Mouse (Mus musculus) forebrain, postnatal 0 days (tissue): ENCODE measurements around the gene Slc51b. TPM values are rescaled to one million over a fixed set of nuclear protein-coding genes. Genes with fewer than 3 reads are reported as not detected.

Experiments used
- ATAC-seq: fragments of 200-750 bp; cut with Nextera tagmentation; 2 replicates; pipeline ENCODE4 v1.8.0; 2017; ENCODE audit warnings: mild to moderate bottlenecking, moderate library complexity
- DNase-seq: peaks from one replicate; pipeline ENCODE4 v3.0.0-alpha.2; 2015
- H3K27ac ChIP-seq: fragments of 300-500 bp; sonication (generic); 2 replicates; pipeline ENCODE4 v1.5.1; 2014; ENCODE audit warnings: low read depth, mild to moderate bottlenecking, antibody characterized with exemption, low read length, moderate library complexity, mixed read lengths
- H3K27me3 ChIP-seq: fragments of 300-500 bp; sonication (generic); 2 replicates; pipeline ENCODE4 v1.6.1; 2014; ENCODE audit warnings: mild to moderate bottlenecking, low read length, mixed read lengths; ENCODE audit not compliant: insufficient read depth
- H3K36me3 ChIP-seq: fragments of 300-500 bp; sonication (generic); 2 replicates; pipeline ENCODE4 v1.6.1; 2014; ENCODE audit warnings: mild to moderate bottlenecking, moderate library complexity; ENCODE audit not compliant: insufficient read depth
- H3K4me1 ChIP-seq: fragments of 300-500 bp; sonication (generic); 2 replicates; pipeline ENCODE4 v1.6.1; 2014; ENCODE audit warnings: antibody characterized with exemption; ENCODE audit not compliant: insufficient read depth
- H3K4me2 ChIP-seq: fragments of 300-500 bp; sonication (generic); 2 replicates; pipeline ENCODE4 v1.6.1; 2014; ENCODE audit warnings: low read depth, mild to moderate bottlenecking, moderate library complexity
- H3K4me3 ChIP-seq: fragments of 300-500 bp; sonication (generic); 2 replicates; pipeline ENCODE4 v1.5.1; 2014; ENCODE audit warnings: low read depth, low read length, mixed read lengths
- H3K9ac ChIP-seq: fragments of 300-500 bp; sonication (generic); 2 replicates; pipeline ENCODE4 v1.6.1; 2014; ENCODE audit warnings: mild to moderate bottlenecking
- H3K9me3 ChIP-seq: fragments of 300-500 bp; sonication (generic); 2 replicates; pipeline ENCODE4 v1.6.1; 2016; ENCODE audit warnings: low read length
- CTCF ChIP-seq: sonication (generic); IDR thresholded peaks from 2 replicates; pipeline ENCODE4 v1.5.1; 2016; ENCODE audit warnings: antibody characterized with exemption, control low read depth, low read depth
- WGBS: fragments of 180-500 bp; shearing (Covaris S2); extraction: QIAGEN DNeasy Blood & Tissue Kit; methylation state at CpG from one replicate; pipeline ENCODE4 v1.1.7; 2014; 5-methylcytosine and 5-hydroxymethylcytosine counted together
- polyA plus RNA-seq: library from polyadenylated mRNA; unstranded; fragments of >200 nt; fragmentation: Nextera tagmentation; extraction: Ambion mirVana; gene quantifications from 2 replicates; pipeline ENCODE4 v1.2.1, GENCODE M21; 2015
- total RNA-seq: library from RNA; depleted of rRNA; stranded (reverse); fragments of >200 nt; gene quantifications from 2 replicates; pipeline ENCODE4 v1.2.3, GENCODE M21; 2014; rRNA removed

The Slc51b gene
- total and polyA plus RNA-seq, 2 experiments from 2014 or later, result not detected

DNA sequence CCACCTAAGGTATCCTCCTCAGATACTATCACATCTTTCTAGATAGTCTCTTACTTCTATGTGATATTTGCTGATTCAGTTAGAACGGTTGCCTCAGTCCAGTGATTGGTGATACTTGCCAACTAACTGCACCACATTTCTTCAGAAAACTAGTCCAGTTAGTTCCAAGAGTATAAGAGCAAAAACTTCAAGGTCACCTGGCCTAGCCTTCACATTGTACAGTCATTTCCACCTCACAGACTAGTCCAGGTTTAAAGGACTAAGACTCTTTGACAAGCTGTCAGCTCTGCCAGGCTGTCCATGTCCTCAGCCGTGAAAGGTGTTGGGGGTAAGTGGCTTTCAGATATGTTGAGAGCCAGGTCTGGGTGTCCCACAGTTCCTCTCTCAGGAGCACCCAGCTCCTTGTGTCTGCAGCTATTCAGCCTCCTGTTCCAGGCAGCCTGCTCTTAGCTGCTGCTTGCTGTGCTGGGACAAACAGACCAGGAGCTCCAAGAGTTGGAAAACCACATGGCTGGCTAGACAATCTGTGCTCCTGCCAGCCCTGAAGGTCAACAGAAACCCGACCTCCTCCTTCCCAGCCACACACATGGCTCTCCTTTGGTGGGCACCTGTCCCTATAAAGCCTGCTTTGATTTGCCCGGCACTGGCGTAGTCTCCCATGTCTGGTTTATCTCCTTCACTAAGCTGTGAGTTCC, 48.1 kb downstream of the Slc51b start:
- no peak overlapping the region for H3K4me3 ChIP-seq
- H3K9me3 ChIP-seq, result no peaks in the 10 kb centered on the region
- DNase-seq (no peak), ATAC-seq (no peak)
- no peaks in the 10 kb centered on the region for H3K4me1 ChIP-seq
- no peak overlapping the region for H3K4me2 ChIP-seq
- H3K9ac ChIP-seq, result no peak overlapping the region
- no peak for TF ChIP-seq CTCF
- WGBS, result 82% methylated on average over 5 of the region's 5 CpGs
- H3K27me3 ChIP-seq, result no peaks in the 10 kb centered on the region
- H3K27ac ChIP-seq, result no peak overlapping the region
- H3K36me3 ChIP-seq, result peaks cover 16% of the 10 kb centered on the region

DNA sequence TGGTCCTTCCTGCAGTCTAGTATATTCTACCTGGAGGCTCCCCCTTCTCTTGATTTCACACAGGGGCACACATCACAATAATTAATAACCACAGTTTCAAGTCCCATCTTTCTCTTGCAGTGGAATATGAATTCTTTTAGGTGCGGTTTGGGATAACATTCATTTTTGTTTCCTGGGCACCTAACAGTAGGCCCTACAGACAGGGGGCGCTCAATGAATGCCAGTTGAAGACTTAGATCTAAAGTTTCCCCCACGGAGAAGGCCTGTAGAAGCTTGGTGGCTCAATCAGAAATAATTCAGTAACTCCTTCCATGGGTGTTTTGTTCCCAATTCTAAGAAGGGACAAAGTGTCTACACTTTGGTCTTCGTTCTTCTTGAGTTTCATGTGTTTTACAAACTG, 50.3 kb downstream of the Slc51b start:
- 78% methylated on average over 4 of the region's 4 CpGs for WGBS
- peak; percentile 46 for TF ChIP-seq CTCF
- no peak overlapping the region for H3K9ac ChIP-seq
- H3K9me3 ChIP-seq, result no peaks in the 10 kb centered on the region
- ATAC-seq, result no peak
- H3K27me3 ChIP-seq, result no peaks in the 10 kb centered on the region
- no peak for DNase-seq
- no peak overlapping the region for H3K27ac ChIP-seq
- H3K4me2 ChIP-seq, result no peak overlapping the region
- H3K4me3 ChIP-seq, result no peak overlapping the region
- H3K36me3 ChIP-seq, result peaks cover 16% of the 10 kb centered on the region
- H3K4me1 ChIP-seq, result no peaks in the 10 kb centered on the region

DNA sequence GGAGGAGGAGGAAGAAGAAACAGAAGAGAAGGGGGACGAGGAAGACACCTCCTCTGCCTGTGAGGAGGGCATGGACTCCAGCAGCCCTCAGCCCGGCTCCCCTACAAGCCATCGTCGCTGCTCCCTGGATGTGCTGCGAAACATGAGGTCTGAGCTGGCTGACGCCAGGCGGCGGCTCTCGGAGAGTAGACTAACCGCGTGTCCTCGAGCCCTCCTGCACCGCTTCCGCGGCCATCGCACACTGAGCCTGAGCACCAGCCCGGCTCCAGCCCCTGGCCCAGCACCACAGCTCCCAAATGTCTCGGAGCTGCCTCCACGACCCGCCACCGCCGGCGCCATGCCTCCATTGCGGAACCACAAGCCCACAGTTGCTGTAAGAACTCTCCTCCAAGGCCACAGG, 51.0 kb downstream of the Slc51b start:
- no peak overlapping the region for H3K4me2 ChIP-seq
- H3K9me3 ChIP-seq, result no peaks in the 10 kb centered on the region
- WGBS, result 87% methylated on average over 24 of the region's 24 CpGs
- ATAC-seq, result no peak
- H3K36me3 ChIP-seq, result peaks cover 16% of the 10 kb centered on the region
- no peak overlapping the region for H3K4me3 ChIP-seq
- H3K4me1 ChIP-seq, result no peaks in the 10 kb centered on the region
- no peaks in the 10 kb centered on the region for H3K27me3 ChIP-seq
- H3K27ac ChIP-seq, result no peak overlapping the region
- H3K9ac ChIP-seq, result no peak overlapping the region
- DNase-seq, result no peak
- TF ChIP-seq CTCF, result no peak

DNA sequence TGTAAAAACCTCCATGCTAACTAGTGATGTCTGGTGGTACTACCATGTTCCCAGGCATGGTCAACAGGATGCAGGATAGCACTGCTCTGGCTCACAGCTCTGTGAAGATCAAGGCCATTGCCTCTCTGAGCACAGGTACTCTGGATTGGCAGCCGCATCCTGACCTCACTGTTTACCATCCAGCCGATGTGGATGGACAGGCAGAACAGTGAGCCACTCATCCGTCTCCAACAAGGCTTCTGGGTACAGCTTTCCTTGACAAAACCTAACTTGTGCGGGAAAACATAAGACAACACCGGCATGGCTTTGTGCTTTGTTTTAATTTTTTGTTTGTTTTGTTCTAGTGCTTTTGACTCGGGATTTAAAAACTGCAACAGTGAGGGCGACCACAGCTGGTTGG, 57.0 kb downstream of the Slc51b start:
- TF ChIP-seq CTCF, result no peak
- no peaks in the 10 kb centered on the region for H3K4me1 ChIP-seq
- no peak overlapping the region for H3K4me3 ChIP-seq
- ATAC-seq (no peak), DNase-seq (no peak)
- no peaks in the 10 kb centered on the region for H3K27me3 ChIP-seq
- H3K9me3 ChIP-seq, result no peaks in the 10 kb centered on the region
- WGBS, result 86% methylated on average over 7 of the region's 7 CpGs
- H3K27ac ChIP-seq, result no peak overlapping the region
- H3K4me2 ChIP-seq, result no peak overlapping the region
- H3K36me3 ChIP-seq, result peaks cover 21% of the 10 kb centered on the region
- no peak overlapping the region for H3K9ac ChIP-seq

DNA sequence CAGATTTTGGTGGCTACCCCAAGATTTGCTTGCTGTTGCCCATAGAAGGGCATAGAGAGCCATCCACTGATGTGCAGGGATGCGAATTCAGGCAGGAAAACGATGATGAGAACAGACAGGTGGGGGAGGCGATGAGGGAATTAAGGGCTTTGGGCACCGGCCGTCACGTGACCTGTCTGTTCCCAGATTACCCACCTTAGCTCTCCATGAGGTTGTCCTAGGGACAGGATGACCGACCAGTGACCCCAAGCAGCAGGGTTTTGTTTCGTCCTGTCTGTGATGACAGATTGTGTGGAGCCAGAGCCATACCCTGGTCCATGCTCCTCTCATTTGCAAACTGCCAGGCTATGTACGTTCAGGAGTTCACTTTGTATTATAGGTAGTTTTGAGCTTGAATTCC, 59.1 kb downstream of the Slc51b start:
- WGBS, result 78% methylated on average over 9 of the region's 9 CpGs
- Histone ChIP-seq H3K9me3 (no peaks in the 10 kb centered on the region), H3K27ac (no peak overlapping the region), H3K9ac (no peak overlapping the region), H3K4me3 (no peak overlapping the region), H3K4me1 (no peaks in the 10 kb centered on the region), H3K27me3 (no peaks in the 10 kb centered on the region), H3K36me3 (peaks cover 39% of the 10 kb centered on the region), H3K4me2 (no peak overlapping the region)
- TF ChIP-seq CTCF, result no peak
- DNase-seq (no peak), ATAC-seq (no peak)

Other genes starting within 250 kb of the Slc51b start
- 6.1 and 6.3 TPM in 2 replicates for gene Parp16, start 227.6 kb downstream of the Slc51b start, total RNA-seq
- gene Parp16, start 227.6 kb downstream of the Slc51b start, polyA plus RNA-seq, result 4.2 and 6.7 TPM in 2 replicates
- 0.14 and 0.46 TPM in 2 replicates for gene Cilp, start 157.8 kb downstream of the Slc51b start, total RNA-seq
- 0.09 and 0.16 TPM in 2 replicates for gene Cilp, start 157.8 kb downstream of the Slc51b start, polyA plus RNA-seq
- 34.9 and 39.0 TPM in 2 replicates for gene Clpx, start 128.7 kb downstream of the Slc51b start, total RNA-seq
- gene Clpx, start 128.7 kb downstream of the Slc51b start, polyA plus RNA-seq, result 34.4 and 38.7 TPM in 2 replicates
- 21.8 and 22.0 TPM in 2 replicates for gene Pdcd7, start 76.9 kb downstream of the Slc51b start, total RNA-seq
- gene Pdcd7, start 76.9 kb downstream of the Slc51b start, polyA plus RNA-seq, result 8.5 and 9.2 TPM in 2 replicates
- 3.5 and 7.4 TPM in 2 replicates for gene Ubap1l, start 61.9 kb downstream of the Slc51b start, total RNA-seq
- 0.29 and 0.59 TPM in 2 replicates for gene Ubap1l, start 61.9 kb downstream of the Slc51b start, polyA plus RNA-seq
- 1.6 and 1.7 TPM in 2 replicates for gene Kbtbd13, start 31.3 kb downstream of the Slc51b start, total RNA-seq
- 0.68 and 0.83 TPM in 2 replicates for gene Kbtbd13, start 31.3 kb downstream of the Slc51b start, polyA plus RNA-seq
- 7.5 and 8.2 TPM in 2 replicates for gene Rasl12, start 24.4 kb downstream of the Slc51b start, total RNA-seq
- 4.2 and 4.6 TPM in 2 replicates for gene Rasl12, start 24.4 kb downstream of the Slc51b start, polyA plus RNA-seq
- 18.1 and 19.3 TPM in 2 replicates for gene Mtfmt, start 12.8 kb upstream of the Slc51b start, total RNA-seq
- 13.7 and 19.0 TPM in 2 replicates for gene Mtfmt, start 12.8 kb upstream of the Slc51b start, polyA plus RNA-seq
- 62.0 and 92.1 TPM in 2 replicates for gene Spg21, start 38.0 kb upstream of the Slc51b start, total RNA-seq
- 121 and 133 TPM in 2 replicates for gene Spg21, start 38.0 kb upstream of the Slc51b start, polyA plus RNA-seq
- 3.3 TPM in 2 replicates for gene Ankdd1a, start 97.2 kb upstream of the Slc51b start, total RNA-seq
- 0.25 and 0.50 TPM in 2 replicates for gene Ankdd1a, start 97.2 kb upstream of the Slc51b start, polyA plus RNA-seq
- gene Plekho2, start 157.1 kb upstream of the Slc51b start, total RNA-seq, result 5.2 and 5.4 TPM in 2 replicates
- gene Plekho2, start 157.1 kb upstream of the Slc51b start, polyA plus RNA-seq, result 3.1 and 4.0 TPM in 2 replicates
- gene Pif1, start 164.2 kb upstream of the Slc51b start, total RNA-seq, result 1.5 and 3.7 TPM in 2 replicates
- 0.75 and 1.0 TPM in 2 replicates for gene Pif1, start 164.2 kb upstream of the Slc51b start, polyA plus RNA-seq
- gene Rbpms2, start 206.7 kb upstream of the Slc51b start, total RNA-seq, result 1.6 and 2.4 TPM in 2 replicates
- 2.8 and 3.3 TPM in 2 replicates for gene Rbpms2, start 206.7 kb upstream of the Slc51b start, polyA plus RNA-seq
- gene Oaz2, start 245.0 kb upstream of the Slc51b start, total RNA-seq, result 284 and 301 TPM in 2 replicates
- gene Oaz2, start 245.0 kb upstream of the Slc51b start, polyA plus RNA-seq, result 374 and 392 TPM in 2 replicates